Mouse (Mus musculus): Measurements from ENCODE around the gene Tph2.

DNA sequence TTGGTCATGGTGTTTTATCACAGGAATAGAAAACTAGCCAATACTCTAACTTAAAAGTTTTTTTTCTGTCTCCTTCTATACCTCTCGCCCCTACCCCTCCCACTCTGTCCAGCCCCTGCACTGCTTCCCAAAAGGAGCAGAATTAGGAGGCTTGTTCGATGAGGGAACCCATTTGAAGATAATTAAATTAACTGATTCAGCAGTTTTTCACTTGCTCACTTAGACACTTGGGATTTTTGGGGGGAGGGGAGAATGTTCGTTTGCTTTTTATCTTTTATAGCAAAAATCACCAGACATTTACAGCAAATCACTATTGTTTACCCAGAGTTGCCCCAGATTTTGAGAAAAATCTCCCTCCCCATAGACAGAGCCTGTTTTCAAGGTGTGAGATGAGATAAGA lies 106.6 kb downstream of the Tph2 start:
- no peak for TF ChIP-seq CTCF (IDR thresholded peaks at IDR 0.05; ENCODE audit: low read depth)
- TF ChIP-seq EP300 (IDR thresholded peaks at IDR 0.05; ENCODE audit: low read depth): no peak

Data from liver, embryonic 14.5 days (tissue).